Mouse (Mus musculus) hindbrain, embryonic 12.5 days (tissue): ENCODE measurements around the gene Bach2. TPM values are rescaled to one million over a fixed set of nuclear protein-coding genes. Genes with fewer than 3 reads are reported as not detected.
A peak's percentile ranks its signal among the peaks of the same experiment; 100 is the strongest.

ENCODE experiments used
- ATAC-seq: fragments of 200-750 bp; cut with Nextera tagmentation; 2 replicates; pipeline ENCODE4 v1.8.0; 2017; ENCODE audit warnings: moderate TSS enrichment; ENCODE audit not compliant: low FRiP score
- H3K27ac ChIP-seq: fragments of 300-500 bp; sonication (generic); 2 replicates; pipeline ENCODE4 v1.5.1; 2016; ENCODE audit warnings: mild to moderate bottlenecking
- H3K27me3 ChIP-seq: fragments of 300-500 bp; sonication (generic); 2 replicates; pipeline ENCODE4 v1.6.1; 2016; ENCODE audit warnings: mild to moderate bottlenecking
- H3K36me3 ChIP-seq: fragments of 300-500 bp; sonication (generic); 2 replicates; pipeline ENCODE4 v1.6.1; 2016; ENCODE audit warnings: mild to moderate bottlenecking
- H3K4me1 ChIP-seq: fragments of 300-500 bp; sonication (generic); 2 replicates; pipeline ENCODE4 v1.6.1; 2016
- H3K4me2 ChIP-seq: fragments of 300-500 bp; sonication (generic); replicated peaks from 2 replicates; pipeline ENCODE4 v1.6.1; 2016; ENCODE audit warnings: mild to moderate bottlenecking
- H3K4me3 ChIP-seq: fragments of 300-500 bp; sonication (generic); 2 replicates; pipeline ENCODE4 v1.5.1; 2016; ENCODE audit warnings: mild to moderate bottlenecking
- H3K9ac ChIP-seq: fragments of 300-500 bp; sonication (generic); 2 replicates; pipeline ENCODE4 v1.6.1; 2016; ENCODE audit warnings: mild to moderate bottlenecking, moderate library complexity
- H3K9me3 ChIP-seq: fragments of 300-500 bp; sonication (generic); replicated peaks from 2 replicates; pipeline ENCODE4 v1.6.1; 2016; ENCODE audit warnings: mild to moderate bottlenecking
- WGBS: fragments of 180-500 bp; shearing (Covaris S2); methylation state at CpG from one replicate; pipeline ENCODE4 v1.1.7; 2016; 5-methylcytosine and 5-hydroxymethylcytosine counted together
- polyA plus RNA-seq: library from polyadenylated mRNA; unstranded; fragments of >200 nt; fragmentation: Nextera tagmentation; extraction: Ambion mirVana; gene quantifications from 2 replicates; pipeline ENCODE4 v1.2.1, GENCODE M21; 2016

Gene Bach2
- polyA plus RNA-seq, 1 experiment from 2014 or later = 27.3 TPM

- H3K4me3 ChIP-seq = no peak overlapping the region
- H3K4me2 ChIP-seq = 0 out of 2 replicates have a peak overlapping the region, but pooled peaks have one; percentile 2
- H3K27me3 ChIP-seq = no peaks in the 10 kb centered on the region
- no peak overlapping the region for H3K9ac ChIP-seq
- 48% methylated on average over 16 of the region's 16 CpGs for whole genome bisulfite sequencing
- 0 out of 2 replicates have a peak, but pooled peaks cover under 1% of the 10 kb centered on the region for H3K9me3 ChIP-seq
- ATAC-seq = peak; percentile 68
- H3K4me1 ChIP-seq = peaks cover 67% of the 10 kb centered on the region
- H3K36me3 ChIP-seq = no peaks in the 10 kb centered on the region
- H3K27ac ChIP-seq = peak overlapping the region; percentile 87
Observed at GRCm38 (mm10) chr4:32479801-32480700, 241.4 kb downstream of the Bach2 start.

DNA sequence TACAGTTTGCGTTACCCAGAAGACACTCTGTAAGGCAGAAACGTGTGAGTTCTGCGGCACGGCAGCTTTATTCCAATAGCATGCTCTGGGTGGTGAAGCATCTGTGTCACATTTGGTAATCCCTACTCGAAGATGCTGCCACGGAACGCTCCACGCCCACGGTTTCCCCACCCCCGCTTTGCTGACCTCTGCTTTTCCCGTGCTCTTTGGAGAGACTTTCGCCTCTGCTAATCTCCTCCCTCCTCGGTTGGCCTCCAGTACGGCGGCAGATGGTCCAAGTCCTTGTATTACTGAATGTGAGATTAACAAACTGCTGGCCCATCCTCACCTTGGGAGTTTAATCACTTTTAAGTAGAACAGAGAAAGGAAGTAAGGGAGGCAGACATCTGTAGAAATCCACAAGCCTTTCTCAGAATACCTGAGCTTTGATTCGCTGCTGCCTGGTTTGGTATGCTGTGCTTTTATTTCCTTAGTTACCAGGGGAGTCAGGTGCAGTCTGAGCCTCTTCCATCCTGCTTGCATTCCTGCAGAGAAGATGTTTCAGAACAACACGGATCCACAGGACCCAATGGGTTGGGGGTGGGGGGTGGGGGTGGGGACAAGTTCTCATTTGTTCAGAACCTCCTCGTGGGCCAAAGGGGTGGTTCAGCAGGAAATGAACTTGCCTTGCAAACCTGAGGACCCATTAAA is 242.9 kb downstream of the Bach2 start:
- peak overlapping the region; percentile 1; the same call in 1 of the 2 replicates for H3K4me2 ChIP-seq
- no peak for ATAC-seq
- WGBS = 21% methylated on average over 18 of the region's 18 CpGs
- H3K27ac ChIP-seq = peak overlapping the region; percentile 87
- peaks cover 74% of the 10 kb centered on the region for H3K4me1 ChIP-seq
- no peaks in the 10 kb centered on the region for H3K27me3 ChIP-seq
- no peak overlapping the region for H3K9ac ChIP-seq
- no peaks in the 10 kb centered on the region for H3K9me3 ChIP-seq
- no peak overlapping the region for H3K4me3 ChIP-seq
- no peaks in the 10 kb centered on the region for H3K36me3 ChIP-seq

- no peaks in the 10 kb centered on the region for H3K36me3 ChIP-seq
- ATAC-seq = no peak
- H3K9me3 ChIP-seq = no peaks in the 10 kb centered on the region
- peak overlapping the region; percentile 87 for H3K27ac ChIP-seq
- WGBS = 64% methylated on average over 8 of the region's 8 CpGs
- H3K27me3 ChIP-seq = no peaks in the 10 kb centered on the region
- peaks cover 77% of the 10 kb centered on the region for H3K4me1 ChIP-seq
- 0 out of 2 replicates have a peak overlapping the region, but pooled peaks have one; percentile 13 for H3K9ac ChIP-seq
- no peak overlapping the region for H3K4me3 ChIP-seq
- no peak overlapping the region for H3K4me2 ChIP-seq
Observed at GRCm38 (mm10) chr4:32482138-32482537, 243.5 kb downstream of the Bach2 start.

- H3K9ac ChIP-seq = 0 out of 2 replicates have a peak overlapping the region, but pooled peaks have one; percentile 18
- H3K4me2 ChIP-seq = no peak overlapping the region
- H3K4me1 ChIP-seq = peaks cover 77% of the 10 kb centered on the region
- ATAC-seq = peak; percentile 18; the same call in 1 of the 2 replicates
- no peaks in the 10 kb centered on the region for H3K36me3 ChIP-seq
- 11% methylated on average over 8 of the region's 8 CpGs for WGBS
- H3K9me3 ChIP-seq = no peaks in the 10 kb centered on the region
- peak overlapping the region; percentile 87 for H3K27ac ChIP-seq
- no peak overlapping the region for H3K4me3 ChIP-seq
- no peaks in the 10 kb centered on the region for H3K27me3 ChIP-seq
Observed at GRCm38 (mm10) chr4:32482936-32483335, 244.3 kb downstream of the Bach2 start.

- Histone ChIP-seq H3K4me2 (no peak overlapping the region), H3K4me3 (no peak overlapping the region), H3K9me3 (no peaks in the 10 kb centered on the region), H3K4me1 (peaks cover 50% of the 10 kb centered on the region), H3K36me3 (no peaks in the 10 kb centered on the region), H3K9ac (no peak overlapping the region), H3K27me3 (no peaks in the 10 kb centered on the region), H3K27ac (no peak overlapping the region)
- WGBS = 51% methylated on average over 5 of the region's 5 CpGs
- no peak for ATAC-seq
Observed at GRCm38 (mm10) chr4:32485848-32486247, 247.2 kb downstream of the Bach2 start.

GRCm38 (mm10) chr4:32486654-32487398 is 248.2 kb downstream of the Bach2 start:
- ATAC-seq = 0 out of 2 replicates have a peak, but pooled peaks have one; percentile 51
- no peak overlapping the region for H3K4me3 ChIP-seq
- no peaks in the 10 kb centered on the region for H3K27me3 ChIP-seq
- peaks cover 40% of the 10 kb centered on the region for H3K4me1 ChIP-seq
- no peak overlapping the region for H3K9ac ChIP-seq
- peak overlapping the region; percentile 86 for H3K27ac ChIP-seq
- H3K36me3 ChIP-seq = no peaks in the 10 kb centered on the region
- 61% methylated on average over 17 of the region's 17 CpGs for WGBS
- no peaks in the 10 kb centered on the region for H3K9me3 ChIP-seq
- H3K4me2 ChIP-seq = peak overlapping the region; percentile 31

DNA sequence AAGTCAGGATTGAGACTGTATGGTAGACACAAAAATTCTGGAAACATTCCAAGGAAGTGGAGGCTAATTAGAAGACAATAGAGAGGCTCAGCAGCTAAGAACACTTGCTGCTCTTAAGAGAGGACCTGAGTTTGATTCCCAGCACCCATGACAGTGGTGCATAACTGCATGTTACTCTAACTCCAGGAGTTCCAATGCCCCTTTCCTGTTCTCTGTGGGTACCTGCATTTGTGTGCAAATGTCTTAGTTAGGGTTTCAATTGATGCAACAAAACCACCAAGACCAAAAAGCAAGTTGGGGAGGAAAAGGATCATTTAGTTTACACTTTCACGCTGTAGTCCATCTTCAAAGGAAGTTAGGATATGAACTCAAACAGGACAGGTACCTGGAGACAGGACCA is 250.6 kb downstream of the Bach2 start:
- 100% methylated on average over 1 of the region's 1 CpGs for WGBS
- Histone ChIP-seq H3K4me3 (no peak overlapping the region), H3K27ac (no peak overlapping the region), H3K4me1 (peaks cover 17% of the 10 kb centered on the region), H3K27me3 (no peaks in the 10 kb centered on the region), H3K9ac (no peak overlapping the region), H3K36me3 (no peaks in the 10 kb centered on the region), H3K9me3 (no peaks in the 10 kb centered on the region), H3K4me2 (no peak overlapping the region)
- ATAC-seq = no peak

DNA sequence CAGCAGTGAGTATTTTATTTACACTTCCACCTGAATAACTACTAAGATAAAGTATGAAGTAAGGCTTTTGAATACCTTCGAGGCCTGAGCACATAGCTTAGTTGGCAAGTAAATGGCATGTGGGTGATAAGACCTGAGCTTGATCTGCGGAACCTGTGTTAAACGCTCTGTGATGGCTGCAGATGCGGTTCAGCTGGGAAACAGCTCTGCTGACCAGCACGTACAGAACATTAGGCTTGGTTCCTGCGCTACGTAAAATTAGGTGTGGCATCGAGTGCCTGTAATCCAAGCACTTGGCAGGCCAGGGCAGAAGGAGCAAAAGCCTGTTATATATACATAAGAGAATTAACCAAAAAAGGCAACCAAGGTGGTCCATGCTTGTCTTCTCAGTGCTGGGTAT is 252.6 kb downstream of the Bach2 start:
- 80% methylated on average over 8 of the region's 8 CpGs for WGBS
- no peaks in the 10 kb centered on the region for H3K36me3 ChIP-seq
- H3K4me1 ChIP-seq = peaks cover 12% of the 10 kb centered on the region
- 0 out of 2 replicates have a peak, but pooled peaks cover 2% of the 10 kb centered on the region for H3K9me3 ChIP-seq
- H3K27ac ChIP-seq = no peak overlapping the region
- no peak overlapping the region for H3K4me3 ChIP-seq
- ATAC-seq = no peak
- H3K27me3 ChIP-seq = no peaks in the 10 kb centered on the region
- H3K4me2 ChIP-seq = no peak overlapping the region
- H3K9ac ChIP-seq = no peak overlapping the region

DNA sequence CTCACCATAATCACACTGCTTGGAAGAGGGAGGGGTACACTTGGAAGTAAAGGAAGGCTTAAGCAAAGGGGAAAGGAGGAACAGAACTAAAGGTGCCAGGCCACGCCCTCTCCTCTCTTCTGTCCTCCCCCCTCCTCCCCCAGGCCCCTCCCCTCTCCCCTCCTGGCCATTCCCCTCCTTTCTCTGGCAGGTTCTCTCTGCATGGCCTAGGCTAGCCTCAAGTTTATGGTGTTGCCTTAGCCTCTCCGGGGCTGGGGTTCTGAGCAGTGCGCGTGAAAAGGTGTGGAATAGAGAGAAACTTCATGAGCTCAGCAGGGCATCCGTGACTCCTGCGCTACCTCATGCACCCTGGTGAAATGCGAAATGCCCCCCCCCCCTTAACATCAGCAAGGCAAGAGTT is 254.2 kb downstream of the Bach2 start:
- Histone ChIP-seq H3K4me1 (no peaks in the 10 kb centered on the region), H3K4me3 (no peak overlapping the region), H3K36me3 (no peaks in the 10 kb centered on the region), H3K9me3 (0 out of 2 replicates have a peak, but pooled peaks cover 2% of the 10 kb centered on the region), H3K27ac (no peak overlapping the region), H3K9ac (no peak overlapping the region), H3K4me2 (no peak overlapping the region), H3K27me3 (no peaks in the 10 kb centered on the region)
- 91% methylated on average over 6 of the region's 7 CpGs for WGBS
- ATAC-seq = no peak

GRCm38 (mm10) chr4:32501780-32502179 is 263.2 kb downstream of the Bach2 start:
- WGBS = 91% methylated on average over 8 of the region's 8 CpGs
- no peak overlapping the region for H3K4me3 ChIP-seq

DNA sequence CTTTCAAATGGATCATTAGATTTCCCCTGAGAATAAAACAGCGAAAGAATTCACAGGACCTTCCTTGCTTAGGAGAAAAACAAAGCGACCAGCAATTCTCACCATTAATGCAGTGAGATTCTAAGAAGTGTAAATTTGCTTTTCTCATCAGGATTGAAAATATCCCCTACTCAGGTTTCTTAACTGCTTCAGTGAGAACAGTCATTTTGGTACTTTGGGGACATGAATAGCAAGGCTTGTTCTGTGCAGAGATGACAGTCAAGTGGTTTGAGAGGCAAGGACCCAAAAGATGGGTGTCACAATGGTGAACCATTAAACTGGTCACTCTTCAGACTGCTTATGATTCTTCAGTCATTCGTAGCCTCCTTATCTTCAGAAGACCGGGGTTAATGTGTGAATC is 263.6 kb downstream of the Bach2 start:
- no peak for ATAC-seq
- 93% methylated on average over 4 of the region's 4 CpGs for WGBS

More at GRCm38 (mm10) chr4:32501780-32502179, 263.2 kb downstream of the Bach2 start:
- no peak overlapping the region for H3K27ac ChIP-seq
- H3K4me1 ChIP-seq = no peaks in the 10 kb centered on the region
- H3K27me3 ChIP-seq = no peaks in the 10 kb centered on the region
- no peak for ATAC-seq
- peaks cover 25% of the 10 kb centered on the region for H3K36me3 ChIP-seq
- no peak overlapping the region for H3K4me2 ChIP-seq
- H3K9ac ChIP-seq = no peak overlapping the region
- no peaks in the 10 kb centered on the region for H3K9me3 ChIP-seq

GRCm38 (mm10) chr4:32504236-32504635 is 265.6 kb downstream of the Bach2 start:
- 88% methylated on average over 11 of the region's 11 CpGs for WGBS
- H3K27me3 ChIP-seq = no peaks in the 10 kb centered on the region
- peaks cover 25% of the 10 kb centered on the region for H3K36me3 ChIP-seq

More for the DNA sequence above, 263.6 kb downstream of the Bach2 start:
- Histone ChIP-seq H3K4me1 (no peaks in the 10 kb centered on the region), H3K9ac (no peak overlapping the region), H3K27me3 (no peaks in the 10 kb centered on the region), H3K9me3 (no peaks in the 10 kb centered on the region), H3K4me2 (no peak overlapping the region), H3K36me3 (peaks cover 25% of the 10 kb centered on the region), H3K4me3 (no peak overlapping the region), H3K27ac (no peak overlapping the region)

More at GRCm38 (mm10) chr4:32504236-32504635, 265.6 kb downstream of the Bach2 start:
- H3K9ac ChIP-seq = no peak overlapping the region
- H3K9me3 ChIP-seq = no peaks in the 10 kb centered on the region
- H3K4me1 ChIP-seq = peaks cover 12% of the 10 kb centered on the region
- ATAC-seq = no peak
- no peak overlapping the region for H3K27ac ChIP-seq
- no peak overlapping the region for H3K4me3 ChIP-seq
- no peak overlapping the region for H3K4me2 ChIP-seq
